Mouse (Mus musculus): ENCODE data around the gene Fbxl15.

DNA sequence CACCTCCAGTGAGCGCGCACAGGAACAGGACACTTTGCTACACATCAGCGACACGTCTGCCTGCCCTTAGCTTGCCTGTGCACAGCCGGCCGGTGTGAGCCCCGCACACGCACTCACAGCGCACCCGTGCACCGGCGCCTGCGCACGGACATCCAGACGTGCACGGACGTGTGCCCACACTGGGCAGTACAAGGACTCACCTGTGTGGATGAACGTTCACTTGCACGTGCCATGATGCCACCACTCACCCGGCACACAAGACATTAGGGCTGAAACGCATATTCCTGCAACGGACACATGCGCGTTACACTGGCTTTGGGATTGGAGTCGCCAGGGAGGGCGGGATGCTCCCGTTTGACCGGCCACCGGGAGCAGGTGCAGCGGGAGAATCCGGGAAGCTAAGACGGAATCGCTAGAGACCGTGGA lies 23.1 kb upstream of the Fbxl15 start:
- TF ChIP-seq CTCF (IDR thresholded peaks at IDR 0.05; ENCODE audit: borderline replicate concordance, insufficient read depth, low read length) (no peak), POLR2A (IDR thresholded peaks at IDR 0.05; ENCODE audit: low read depth, low read length) (no peak; the same call in 1 of the 2 replicates)

All from embryonic fibroblast, embryonic 13.5 days (primary cell).